Mouse (Mus musculus) testis, postnatal 10 days (tissue): ENCODE results near the gene Fcer1g.

Source experiments
- DNase-seq: peaks from one replicate; pipeline ENCODE4 v3.0.0; 2021; ENCODE audit warnings: low spot score

The Fcer1g gene

GRCm38 (mm10) chr1:171216241-171216955, 17.8 kb downstream of the Fcer1g start:
- no peak for DNase-seq

DNA sequence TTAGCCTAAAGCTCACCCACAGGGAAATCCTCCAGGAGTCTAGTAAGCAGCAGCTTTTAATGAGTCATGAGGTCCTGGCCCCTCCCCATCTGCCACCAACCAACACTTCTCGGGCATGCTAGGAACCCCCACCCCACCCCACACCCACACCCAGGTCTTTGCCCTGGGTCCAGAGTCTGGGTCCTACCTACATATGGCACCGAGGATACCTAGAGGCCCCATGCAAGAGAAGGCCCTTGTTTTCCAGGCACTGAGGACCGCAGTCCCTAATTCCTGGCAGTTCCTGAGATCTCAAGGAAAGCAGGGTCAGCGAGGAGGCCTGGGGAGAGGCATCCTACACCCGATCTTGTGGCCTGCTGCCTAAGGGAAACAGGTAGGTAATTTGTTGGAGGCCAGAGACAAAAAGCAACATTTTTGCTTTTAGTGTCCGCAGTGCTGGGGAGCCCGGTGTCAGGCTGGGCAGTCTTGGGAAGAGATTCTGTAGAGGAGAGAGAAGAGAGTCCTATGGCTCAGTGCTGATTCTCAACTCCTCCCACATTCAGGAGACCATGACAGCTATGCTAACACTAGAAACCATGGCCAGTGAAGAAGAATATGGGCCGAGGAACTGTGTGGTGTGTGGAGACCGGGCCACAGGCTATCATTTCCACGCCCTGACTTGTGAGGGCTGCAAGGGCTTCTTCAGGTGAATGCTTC, 20.2 kb downstream of the Fcer1g start, which contains the start of gene Nr1i3:
Gene Nr1i3 (plus strand): TSS at position 170 of the 696 bp plus-strand sequence.
- no peak for DNase-seq

- DNase-seq, result no peak
Measured at GRCm38 (mm10) chr1:171212854-171213253, 21.3 kb downstream of the Fcer1g start.

- no peak for DNase-seq
Measured at GRCm38 (mm10) chr1:171209409-171209808, 24.8 kb downstream of the Fcer1g start.

DNA sequence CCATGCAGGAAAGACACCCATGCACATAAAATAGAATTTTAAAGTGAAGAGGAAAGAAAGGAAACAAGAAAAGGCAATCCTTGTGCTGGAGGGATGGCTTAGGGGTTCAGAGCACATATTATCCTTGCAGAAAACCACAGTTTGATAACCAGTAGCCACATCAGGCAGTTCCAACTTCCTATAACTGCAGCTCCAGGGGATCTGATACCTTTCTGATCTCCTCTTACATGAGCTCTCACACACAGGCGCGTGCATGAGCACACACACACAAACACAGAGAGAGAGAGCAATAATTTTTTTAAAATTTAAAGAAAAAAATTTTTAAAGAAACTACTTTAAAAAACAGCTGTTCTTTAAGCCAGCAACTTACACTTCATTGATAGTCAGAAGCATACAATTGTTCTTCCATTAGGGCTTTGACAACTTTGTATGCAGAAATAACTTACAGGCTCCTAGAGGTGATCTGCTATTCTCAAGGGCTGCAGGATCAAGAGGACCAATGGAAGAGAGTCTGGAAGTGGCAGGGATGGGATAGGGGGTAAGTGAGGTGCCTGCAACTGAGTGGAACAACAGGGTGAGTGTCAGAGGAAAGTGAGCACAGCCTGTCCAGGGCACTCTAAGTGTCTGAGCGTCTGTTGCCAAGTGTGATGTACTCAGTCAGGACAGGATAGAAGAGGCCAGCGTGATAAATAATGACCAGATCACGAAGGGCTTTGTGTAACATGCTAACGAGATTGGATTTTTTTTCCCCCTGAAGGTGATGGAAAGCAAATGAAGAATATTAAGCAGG, 28.3 kb downstream of the Fcer1g start:
- DNase-seq, result no peak

GRCm38 (mm10) chr1:171204249-171204644, 29.9 kb downstream of the Fcer1g start:
- DNase-seq, result no peak

DNA sequence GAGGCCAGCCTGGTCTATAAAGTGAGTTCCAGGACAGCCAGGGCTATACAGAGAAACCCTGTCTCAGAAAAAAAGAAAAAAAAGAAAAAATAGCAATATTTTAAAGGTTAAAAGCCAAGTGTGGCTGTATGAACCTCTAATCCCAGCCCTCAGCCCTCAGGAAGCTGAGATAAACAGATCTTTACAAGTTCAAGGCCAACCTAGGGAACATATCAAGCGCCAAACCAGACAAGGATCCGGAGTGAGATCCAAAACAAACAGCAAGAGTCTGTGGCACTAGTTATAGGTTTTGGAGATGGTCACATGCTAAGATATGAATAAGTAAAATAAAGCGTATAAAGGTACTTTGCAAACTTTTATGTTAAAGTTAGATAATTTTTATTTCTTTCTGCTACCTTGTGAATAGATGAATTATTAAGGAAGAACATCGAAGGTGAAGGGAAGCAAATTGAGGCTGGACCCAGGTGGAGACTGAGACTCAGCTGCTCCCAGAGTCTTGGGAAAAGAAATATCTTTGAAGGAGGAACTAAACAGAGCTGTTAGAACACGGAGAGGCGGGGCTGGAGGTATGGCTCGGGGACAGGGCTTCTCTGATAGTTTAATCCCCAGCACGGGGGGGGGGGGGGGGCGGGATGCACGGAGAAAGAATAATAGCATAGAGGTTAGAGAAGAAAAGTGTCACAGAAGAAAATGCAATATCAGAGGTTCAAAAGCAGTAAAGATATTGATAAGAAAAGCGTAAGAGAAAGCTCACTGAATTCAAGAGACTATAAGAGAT, 30.5 kb downstream of the Fcer1g start:
- DNase-seq, result no peak

DNA sequence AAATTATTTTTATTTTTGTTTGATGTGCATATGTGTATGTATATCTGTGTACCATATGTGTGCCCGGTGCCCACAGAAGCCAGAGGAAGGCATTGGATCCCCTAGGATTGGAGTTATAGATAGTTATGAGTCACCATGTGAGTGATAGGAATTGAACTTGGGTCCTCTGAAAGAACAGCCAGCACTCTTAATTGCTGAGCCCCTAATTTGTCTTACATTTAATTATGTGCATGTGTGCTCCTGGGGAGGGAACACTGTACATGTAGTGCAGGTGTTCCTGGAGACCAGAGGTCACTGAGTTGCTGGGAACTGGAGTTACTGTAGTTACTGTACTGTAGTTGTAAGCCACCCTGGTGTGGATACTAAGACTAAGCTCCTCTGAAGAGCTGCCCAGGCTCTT, 33.4 kb downstream of the Fcer1g start:
- no peak for DNase-seq

DNA sequence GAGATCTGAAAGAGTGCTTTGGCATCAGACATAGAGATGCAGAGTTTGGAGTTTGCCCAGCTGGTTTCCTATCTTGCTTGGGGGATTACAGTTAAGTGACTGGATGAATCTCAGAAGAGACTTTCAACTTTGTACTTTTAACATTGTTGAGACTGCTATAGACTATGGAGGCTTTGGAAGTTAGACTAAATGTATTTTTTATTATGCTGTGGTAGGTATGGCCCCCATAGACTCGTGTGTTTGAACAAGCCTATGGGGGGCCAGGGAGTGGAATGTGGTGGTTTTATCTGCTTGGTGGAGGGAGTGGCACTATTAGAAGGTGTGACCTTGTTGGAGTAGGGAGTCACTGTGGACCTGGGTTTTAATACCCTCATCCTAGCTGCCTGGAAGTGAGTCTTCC, 34.6 kb downstream of the Fcer1g start:
- no peak for DNase-seq

DNA sequence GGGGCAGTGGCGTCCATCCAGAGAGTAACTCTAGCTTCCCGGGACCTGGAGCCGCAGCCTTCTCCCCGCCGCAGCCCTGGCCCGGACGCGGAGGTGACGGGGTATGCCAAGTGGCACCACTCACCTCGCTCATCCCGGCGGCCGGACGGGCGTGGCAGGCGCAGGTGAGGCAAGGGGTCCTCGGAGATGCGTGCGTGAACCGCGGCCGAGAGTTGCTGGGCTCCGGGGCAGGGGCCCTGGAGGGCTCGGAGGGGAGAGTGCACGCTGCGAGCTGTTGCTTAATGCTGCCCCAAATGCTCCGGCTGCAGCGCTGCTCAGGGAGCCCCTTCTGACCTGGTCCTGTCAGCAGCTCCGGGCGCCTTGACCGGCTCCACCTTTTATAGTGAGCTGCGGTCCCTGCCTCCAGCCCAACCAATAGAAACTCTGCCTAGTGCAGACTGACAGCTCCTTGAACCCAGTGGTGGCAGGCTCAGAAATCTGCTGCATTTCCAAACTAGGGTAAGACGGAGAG, 38.2 kb downstream of the Fcer1g start, which contains the start of gene Pcp4l1:
Gene Pcp4l1 (minus strand): TSS at position 382 of the 511 bp plus-strand sequence.
- DNase-seq, result peak; percentile 65

DNA sequence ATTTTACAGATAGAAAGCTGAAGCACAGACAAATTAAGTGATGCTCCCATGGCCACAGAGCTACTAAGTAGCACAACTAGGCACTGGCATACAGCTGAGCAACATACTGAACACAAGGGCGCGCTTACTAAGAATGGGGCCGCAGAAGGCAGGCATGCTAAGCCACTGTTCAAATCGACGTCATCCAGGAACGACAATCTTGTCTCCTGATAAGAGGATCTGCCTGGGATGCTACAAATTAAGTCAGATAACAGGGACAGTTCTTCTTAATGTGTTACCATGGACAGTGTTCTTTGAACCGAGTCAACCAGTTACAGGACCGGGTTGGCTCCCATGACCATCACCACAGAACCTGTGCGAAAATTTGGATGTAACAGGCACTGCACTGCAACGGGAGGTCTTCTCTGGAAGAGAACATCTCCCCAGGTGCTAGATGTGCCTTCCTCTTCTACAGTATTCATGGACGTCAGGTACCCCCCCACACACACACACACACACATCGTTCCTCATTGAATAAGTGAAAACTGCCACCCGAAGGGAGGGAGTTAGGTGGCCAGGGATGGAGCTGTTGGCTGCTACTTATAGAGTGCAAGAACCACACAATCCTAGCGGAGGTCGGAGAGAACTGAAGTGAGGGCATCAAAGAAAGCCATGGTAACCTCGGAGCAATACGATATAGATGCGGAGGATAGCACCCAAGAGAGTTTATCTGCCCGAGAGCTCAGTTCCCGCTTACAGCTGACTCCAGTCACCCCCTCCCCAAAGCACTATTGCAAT, 38.9 kb downstream of the Fcer1g start:
- DNase-seq, result no peak

GRCm38 (mm10) chr1:171193911-171194830, 40.0 kb downstream of the Fcer1g start:
- no peak for DNase-seq

DNA sequence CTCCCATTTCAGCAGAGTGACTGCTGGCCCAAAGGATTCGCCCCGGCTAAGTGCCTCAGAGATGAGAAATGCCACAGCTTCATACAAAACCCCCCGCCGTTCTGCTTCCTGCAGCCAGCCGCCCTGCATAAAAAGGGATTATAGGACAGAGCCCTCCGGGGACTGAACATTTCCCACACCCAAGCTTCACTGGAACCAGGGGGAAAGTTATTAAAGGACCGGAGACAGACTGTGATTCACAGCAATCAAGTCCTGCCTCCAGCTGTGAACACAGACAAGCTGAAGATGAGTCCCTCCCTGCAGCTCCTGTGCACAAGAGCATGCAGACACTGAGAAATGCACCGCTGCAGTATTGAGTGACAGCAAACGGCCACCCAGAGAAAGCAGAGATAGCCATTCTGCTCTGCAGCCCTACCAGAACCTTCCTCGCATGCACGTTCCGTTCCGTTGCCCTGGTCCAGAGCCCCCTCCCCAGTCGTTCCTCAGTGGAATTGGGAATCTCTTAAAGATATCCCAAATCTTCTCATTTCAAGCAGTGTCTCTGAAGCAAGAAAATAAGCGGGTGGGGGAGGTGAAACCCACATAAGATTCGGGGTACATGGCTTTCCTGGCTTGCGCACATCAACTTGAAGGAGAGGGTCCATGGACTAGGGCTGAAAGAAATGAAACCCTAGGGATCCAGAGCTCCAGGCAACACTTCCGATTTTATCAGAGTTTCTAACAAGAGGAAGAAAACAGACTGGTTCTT, 40.9 kb downstream of the Fcer1g start:
- no peak for DNase-seq

DNA sequence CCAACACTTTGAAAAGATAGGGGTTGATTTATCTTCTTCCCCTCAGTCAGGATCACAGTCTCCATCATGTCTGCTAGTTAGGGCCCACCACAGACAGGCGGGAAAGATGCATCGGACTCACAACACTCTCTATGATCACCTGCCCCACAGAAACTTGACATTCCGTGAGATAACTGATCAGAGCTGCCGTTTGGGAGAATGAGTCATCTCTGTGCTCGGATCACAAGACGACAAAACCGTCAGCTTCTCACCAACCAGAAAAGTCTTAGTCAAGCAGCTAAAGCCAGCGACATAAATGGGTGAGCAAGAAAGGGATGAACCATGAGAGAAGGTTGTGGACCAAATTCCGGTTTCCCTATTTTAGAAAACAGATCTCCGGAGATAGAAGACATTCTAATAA, 41.9 kb downstream of the Fcer1g start:
- no peak for DNase-seq

DNA sequence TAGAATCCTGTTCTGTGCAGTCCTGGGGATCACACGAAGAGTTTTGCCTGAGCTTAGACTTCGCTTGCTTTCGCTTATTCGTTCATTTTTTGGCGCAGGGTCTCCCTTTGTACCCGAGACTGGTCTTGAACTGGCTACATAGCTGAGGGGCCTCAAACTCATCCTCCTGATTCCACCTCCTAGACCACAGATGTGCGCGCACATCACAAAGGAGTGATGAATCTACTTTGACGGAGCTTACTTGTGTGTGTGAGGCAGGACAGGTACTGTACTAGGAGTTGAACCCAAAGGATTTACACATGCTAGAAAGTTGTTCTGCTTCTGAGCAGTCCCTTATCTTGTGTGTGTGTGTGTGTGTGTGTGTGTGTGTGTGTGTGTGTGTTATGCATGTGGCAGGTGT, 43.3 kb downstream of the Fcer1g start:
- DNase-seq, result no peak

- no peak for DNase-seq
Measured at GRCm38 (mm10) chr1:171189476-171190114, 44.6 kb downstream of the Fcer1g start.

DNA sequence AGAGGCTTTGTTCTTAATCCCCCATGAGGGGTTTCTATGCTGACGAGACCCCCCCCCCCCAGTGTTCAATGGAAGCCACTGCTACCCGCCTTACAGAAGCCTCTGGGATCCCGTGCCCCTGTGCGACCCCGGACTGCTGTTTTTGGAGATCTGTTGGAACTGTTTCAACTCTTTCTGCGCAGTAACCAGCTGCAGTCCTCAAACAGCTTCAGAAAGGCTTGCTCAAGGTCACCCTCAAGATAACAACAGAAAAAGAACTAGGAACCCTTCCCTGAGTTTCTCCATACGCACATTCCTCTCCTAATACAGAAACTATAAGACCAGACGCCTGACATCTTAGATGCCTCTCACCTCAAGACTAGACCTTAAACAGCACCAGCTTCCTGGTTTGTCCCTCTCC, 45.1 kb downstream of the Fcer1g start:
- no peak for DNase-seq

DNA sequence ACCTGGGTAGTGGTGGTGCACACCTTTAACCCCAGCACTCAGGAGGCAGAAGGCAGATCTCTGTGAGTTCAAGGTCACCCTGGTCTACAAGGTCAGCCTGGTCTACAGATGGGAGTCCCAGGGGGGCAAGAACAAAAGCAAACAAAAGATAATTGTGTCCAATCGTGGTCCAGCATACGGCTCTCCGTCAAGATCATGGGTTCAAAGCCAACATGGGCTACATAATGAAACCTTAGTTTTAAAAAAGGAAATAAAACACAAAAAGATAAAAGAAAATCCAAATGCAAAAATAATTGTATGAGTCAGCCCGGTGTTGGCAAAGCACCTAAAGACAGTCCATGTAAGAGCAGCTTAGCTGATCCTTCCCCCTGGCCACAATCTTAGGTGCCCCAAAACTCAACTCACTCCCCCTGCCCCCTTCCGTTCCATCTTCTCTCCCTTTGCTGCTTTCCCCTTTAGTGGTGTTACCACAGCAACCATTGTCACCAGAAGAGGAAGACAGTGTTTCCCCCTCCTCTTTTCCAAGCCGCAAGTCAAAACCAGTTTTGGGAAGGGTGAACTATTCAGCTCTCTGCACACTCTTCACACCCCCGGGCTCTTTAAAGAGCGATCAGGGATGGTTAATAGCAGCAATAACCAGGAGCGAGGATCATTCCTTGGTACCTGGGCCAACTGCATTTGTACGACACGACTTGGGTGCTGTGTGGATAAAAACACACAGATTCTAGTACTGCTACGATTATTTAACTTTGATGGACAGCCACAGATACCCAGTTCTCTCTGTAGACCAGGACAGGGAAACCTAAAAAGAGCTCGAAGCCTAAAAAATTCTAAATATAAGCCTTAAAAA, 46.1 kb downstream of the Fcer1g start:
- DNase-seq, result no peak
